Mouse (Mus musculus) brown adipose tissue, adult 24 weeks (tissue): Measurements from ENCODE around the gene Aldh6a1. TPM values are rescaled to one million over a fixed set of nuclear protein-coding genes. Genes with fewer than 3 reads are reported as not detected.

Source experiments
- H3K27ac ChIP-seq: fragments of 200-500 bp; replicated peaks from 2 replicates; pipeline ENCODE4 v1.5.1; 2012; ENCODE audit warnings: low read depth, mild to moderate bottlenecking, low read length
- H3K4me1 ChIP-seq: fragments of 200-500 bp; 2 replicates; pipeline ENCODE4 v1.6.1; 2012; ENCODE audit warnings: low read length, mixed read lengths; ENCODE audit not compliant: control insufficient read depth, insufficient read depth, insufficient read length
- H3K4me3 ChIP-seq: fragments of 200-500 bp; 2 replicates; pipeline ENCODE4 v1.5.1; 2012; ENCODE audit warnings: low read depth, mild to moderate bottlenecking, low read length, moderate library complexity; ENCODE audit not compliant: insufficient read depth
- polyA plus RNA-seq: library from polyadenylated mRNA; stranded (reverse); fragments of >200 nt; gene quantifications from 2 replicates; pipeline ENCODE4 v1.2.4, GENCODE M21; 2012; ENCODE audit not compliant: missing spikeins, insufficient read depth, insufficient read length

The Aldh6a1 gene
- polyA plus RNA-seq, 1 experiment: 442 TPM

GRCm38 (mm10) chr12:84447386-84447785 lies 3.4 kb downstream of the Aldh6a1 start:
- Histone ChIP-seq H3K27ac (no peak overlapping the region), H3K4me3 (no peak overlapping the region), H3K4me1 (no peaks in the 10 kb centered on the region)

- no peak overlapping the region for H3K27ac ChIP-seq
- H3K4me1 ChIP-seq: no peaks in the 10 kb centered on the region
- H3K4me3 ChIP-seq: no peak overlapping the region
Observed at GRCm38 (mm10) chr12:84442526-84442925, 8.3 kb downstream of the Aldh6a1 start.

GRCm38 (mm10) chr12:84438697-84439096 lies 12.1 kb downstream of the Aldh6a1 start:
- no peak overlapping the region for H3K4me3 ChIP-seq
- no peaks in the 10 kb centered on the region for H3K4me1 ChIP-seq

DNA sequence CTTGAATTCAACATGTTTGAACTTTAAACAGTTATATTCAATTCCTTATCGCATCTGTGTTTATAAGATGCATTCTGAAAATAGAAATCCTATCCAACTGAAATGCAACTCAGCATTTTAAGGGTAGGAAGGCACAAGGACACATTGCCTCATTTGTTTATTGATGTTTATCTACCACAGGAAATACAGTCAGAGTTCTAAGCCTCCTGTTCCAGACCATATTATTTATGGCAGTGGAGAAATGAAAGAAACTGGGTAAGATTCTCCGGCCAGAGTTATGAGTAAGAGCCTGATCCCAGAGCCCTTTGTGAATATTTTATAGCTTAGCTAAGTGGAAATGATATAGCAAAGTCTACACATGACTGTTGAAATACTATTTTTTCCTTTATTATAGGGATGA lies 21.0 kb downstream of the Aldh6a1 start:
- Histone ChIP-seq H3K4me3 (no peak overlapping the region), H3K27ac (no peak overlapping the region), H3K4me1 (no peaks in the 10 kb centered on the region)

More at GRCm38 (mm10) chr12:84438697-84439096, 12.1 kb downstream of the Aldh6a1 start:
- H3K27ac ChIP-seq: no peak overlapping the region

DNA sequence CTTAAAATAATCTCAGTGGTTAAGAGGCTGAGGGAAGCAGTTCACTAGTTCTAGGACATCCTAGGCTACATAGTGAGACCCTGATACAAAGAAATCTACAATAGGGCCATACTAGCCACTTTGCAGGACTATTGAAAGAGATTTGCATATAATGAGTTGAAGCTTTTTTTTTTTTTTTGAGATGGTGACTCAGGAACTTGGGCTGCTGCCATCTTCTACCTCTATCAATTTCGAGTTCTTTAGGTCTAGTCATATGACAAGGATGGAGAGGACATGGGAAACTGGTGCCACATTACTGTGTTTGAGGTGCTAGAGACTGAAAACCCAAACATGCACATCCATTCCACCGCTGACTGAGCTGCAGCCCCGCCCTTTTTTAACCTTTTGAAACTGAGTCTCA lies 26.8 kb downstream of the Aldh6a1 start:
- H3K4me3 ChIP-seq: no peak overlapping the region
- H3K27ac ChIP-seq: no peak overlapping the region
- H3K4me1 ChIP-seq: no peaks in the 10 kb centered on the region

DNA sequence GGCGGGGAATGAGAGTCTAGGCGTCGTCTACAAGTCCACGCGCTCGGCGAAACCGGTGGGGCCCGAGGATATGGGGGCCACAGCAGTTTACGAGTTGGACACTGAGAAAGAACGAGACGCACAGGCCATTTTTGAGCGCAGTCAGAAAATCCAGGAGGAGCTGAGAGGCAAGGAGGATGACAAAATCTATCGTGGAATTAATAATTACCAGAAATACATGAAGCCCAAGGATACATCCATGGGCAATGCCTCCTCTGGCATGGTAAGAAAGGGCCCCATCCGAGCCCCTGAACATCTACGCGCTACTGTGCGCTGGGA lies 33.2 kb downstream of the Aldh6a1 start:
- Histone ChIP-seq H3K4me3 (peak overlapping the region; percentile 96), H3K4me1 (peaks cover 5% of the 10 kb centered on the region), H3K27ac (peak overlapping the region; percentile 67; the same call in 1 of the 2 replicates)

- Histone ChIP-seq H3K4me1 (peaks cover 5% of the 10 kb centered on the region), H3K27ac (peak within 1 kb of the TSS; percentile 67), H3K4me3 (peak within 1 kb of the TSS; percentile 96)
Observed at GRCm38 (mm10) chr12:84416834-84417604, 33.8 kb downstream of the Aldh6a1 start, which contains the start of gene Rnf113a2. Rnf113a2 (plus strand) TSS chr12:84417196.

DNA sequence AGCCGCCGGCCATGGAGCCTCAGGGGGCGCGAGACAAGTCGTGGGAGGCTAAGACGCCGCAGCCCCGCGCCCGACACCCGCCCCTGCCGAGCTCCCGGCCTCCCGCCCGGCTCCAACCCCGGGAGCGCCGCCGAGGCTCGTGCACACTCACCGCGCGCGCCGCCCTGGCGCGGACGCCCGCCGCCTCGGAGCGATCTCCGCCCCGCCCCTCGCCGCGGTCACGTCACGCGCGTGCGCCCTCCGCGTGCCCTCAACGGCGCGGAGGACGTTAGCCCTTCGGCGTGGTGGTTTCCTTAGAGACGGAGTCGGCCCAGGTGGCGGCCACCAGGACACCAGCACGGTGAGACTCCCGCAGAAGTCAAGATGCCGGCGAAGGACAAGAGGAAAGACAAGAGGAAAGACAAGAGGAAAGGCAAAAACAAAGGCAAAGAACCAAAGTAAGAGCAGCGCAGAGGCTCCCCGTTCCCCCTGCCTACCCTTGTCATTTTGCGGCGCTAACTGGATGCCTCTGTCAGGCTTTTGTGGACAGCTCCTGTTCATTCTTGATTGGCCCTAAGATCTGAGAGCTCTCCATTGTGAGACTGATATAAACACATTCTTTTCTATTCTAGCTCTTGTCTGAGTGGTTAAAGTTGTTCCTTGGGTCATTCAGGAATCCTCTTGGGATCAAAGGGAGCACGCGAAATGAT lies 41.8 kb downstream of the Aldh6a1 start, which contains the start of the genes Entpd5 and Bbof1:
Gene Entpd5 (minus strand): TSS at position 211 of the 689 bp plus-strand sequence.
Gene Bbof1 (plus strand): TSS at position 253 of the 689 bp plus-strand sequence.
- Histone ChIP-seq H3K4me1 (no peaks in the 10 kb centered on the region), H3K27ac (peak within 1 kb of the TSS; percentile 70), H3K4me3 (peak within 1 kb of the TSS; percentile 88)

DNA sequence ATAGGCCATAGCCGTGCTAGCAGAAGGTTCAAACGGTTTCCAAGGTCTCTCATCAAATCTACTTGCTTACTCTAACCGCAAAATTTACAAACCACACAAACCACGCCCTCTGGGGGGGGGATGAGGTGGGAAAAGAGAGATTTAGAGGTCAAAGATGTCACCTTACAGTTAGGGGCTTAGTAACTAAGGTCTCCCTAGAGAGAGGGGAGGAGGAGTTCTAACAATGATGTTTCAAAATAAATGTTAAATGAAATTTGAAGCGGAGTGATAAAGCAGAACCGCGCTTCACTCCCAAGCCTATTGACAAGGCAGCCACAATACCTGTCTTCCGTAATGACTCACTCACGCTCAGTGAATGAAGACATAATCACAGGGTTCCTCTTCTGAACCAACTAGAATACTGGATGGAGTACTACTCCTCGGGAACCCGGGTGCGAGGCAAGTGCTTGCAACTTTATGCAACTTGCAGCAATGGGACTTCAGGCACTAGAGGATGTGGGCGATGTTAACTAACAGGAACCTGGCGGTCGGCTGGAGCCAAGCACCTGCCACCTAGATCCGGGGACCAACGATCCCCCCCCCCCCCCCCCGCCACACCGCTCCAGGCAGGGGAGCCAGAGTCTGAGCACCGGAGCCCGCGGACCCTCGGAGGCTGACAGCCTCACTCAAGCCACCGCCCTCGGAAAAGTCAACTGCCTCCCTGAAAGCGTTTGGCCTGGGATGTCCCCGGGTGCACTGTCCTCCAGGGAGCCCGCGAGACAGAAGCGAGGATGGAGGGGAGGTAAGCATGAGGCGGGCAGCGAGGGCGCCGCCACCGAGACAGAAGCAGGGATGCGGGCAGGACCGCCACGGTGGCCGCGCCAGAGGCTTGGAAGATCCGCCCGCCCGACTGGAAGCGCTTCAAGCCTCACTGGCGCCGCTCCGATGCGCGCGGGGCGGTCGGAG lies 42.7 kb downstream of the Aldh6a1 start:
- Histone ChIP-seq H3K27ac (peak overlapping the region; percentile 70), H3K4me3 (peak overlapping the region; percentile 88), H3K4me1 (no peaks in the 10 kb centered on the region)

GRCm38 (mm10) chr12:84407259-84407658 lies 43.5 kb downstream of the Aldh6a1 start:
- H3K4me3 ChIP-seq: no peak overlapping the region

DNA sequence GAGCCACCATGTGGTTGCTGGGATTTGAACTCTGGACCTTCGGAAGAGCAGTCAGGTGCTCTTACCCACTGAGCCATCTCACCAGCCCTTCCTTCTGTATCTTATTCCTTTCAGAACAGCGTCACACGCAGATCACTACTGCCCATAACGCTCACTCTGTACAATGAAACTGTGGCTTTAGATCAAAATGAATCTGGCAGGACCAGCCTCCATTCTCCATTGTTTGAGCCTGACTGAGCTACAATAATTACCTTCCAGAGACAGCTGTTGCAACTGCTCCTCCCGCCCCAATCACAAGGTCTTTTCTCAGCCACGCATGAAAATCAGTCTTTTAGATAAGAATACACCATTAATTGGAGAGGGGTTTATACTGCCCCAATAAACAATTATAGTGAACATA lies 46.3 kb downstream of the Aldh6a1 start:
- Histone ChIP-seq H3K4me3 (no peak overlapping the region), H3K4me1 (peaks cover 3% of the 10 kb centered on the region), H3K27ac (no peak overlapping the region)

More at GRCm38 (mm10) chr12:84407259-84407658, 43.5 kb downstream of the Aldh6a1 start:
- H3K27ac ChIP-seq: no peak overlapping the region
- H3K4me1 ChIP-seq: no peaks in the 10 kb centered on the region

DNA sequence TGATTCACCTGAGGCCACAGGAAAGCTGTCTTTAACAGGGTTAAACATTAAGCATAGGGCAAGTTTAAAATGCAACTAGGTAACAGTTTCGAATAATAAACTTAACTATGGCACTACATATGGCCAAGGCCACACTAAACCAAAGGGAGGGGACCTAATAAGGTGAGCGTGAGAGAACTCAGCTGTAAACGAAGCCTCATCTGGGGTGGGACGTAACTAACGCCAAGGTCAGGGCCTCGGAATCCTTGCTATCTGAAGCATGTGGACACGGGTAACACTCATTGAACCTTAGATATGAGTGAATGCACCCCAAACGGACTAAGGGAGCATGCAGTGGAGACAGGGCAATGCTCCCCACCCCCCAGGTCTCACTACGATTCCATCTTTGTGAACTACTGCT lies 47.9 kb downstream of the Aldh6a1 start:
- Histone ChIP-seq H3K27ac (no peak overlapping the region), H3K4me1 (peaks cover 6% of the 10 kb centered on the region), H3K4me3 (no peak overlapping the region)

GRCm38 (mm10) chr12:84400653-84401052 lies 50.2 kb downstream of the Aldh6a1 start:
- peaks cover 6% of the 10 kb centered on the region for H3K4me1 ChIP-seq
- peak overlapping the region; percentile 87 for H3K27ac ChIP-seq
- no peak overlapping the region for H3K4me3 ChIP-seq

DNA sequence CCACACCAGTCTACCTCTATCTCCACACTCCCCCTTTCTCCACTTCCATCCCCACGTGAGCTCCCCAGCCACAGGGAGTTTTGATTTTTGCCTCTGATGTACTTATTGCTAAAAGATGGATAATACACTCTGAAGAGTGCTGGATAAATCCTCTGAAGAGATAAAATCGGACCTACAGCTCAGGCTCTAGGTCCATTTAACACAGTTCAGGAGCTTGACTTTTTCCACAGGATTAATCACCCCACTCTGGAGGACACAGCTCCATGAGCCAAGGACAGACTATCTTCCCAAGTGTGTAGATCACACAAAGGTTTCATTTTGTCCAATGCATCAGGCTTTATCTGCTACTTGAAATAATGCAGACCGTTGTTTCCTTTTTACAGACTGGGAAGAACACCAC lies 50.7 kb downstream of the Aldh6a1 start:
- Histone ChIP-seq H3K4me1 (peaks cover 6% of the 10 kb centered on the region), H3K4me3 (no peak overlapping the region), H3K27ac (peak overlapping the region; percentile 87)

DNA sequence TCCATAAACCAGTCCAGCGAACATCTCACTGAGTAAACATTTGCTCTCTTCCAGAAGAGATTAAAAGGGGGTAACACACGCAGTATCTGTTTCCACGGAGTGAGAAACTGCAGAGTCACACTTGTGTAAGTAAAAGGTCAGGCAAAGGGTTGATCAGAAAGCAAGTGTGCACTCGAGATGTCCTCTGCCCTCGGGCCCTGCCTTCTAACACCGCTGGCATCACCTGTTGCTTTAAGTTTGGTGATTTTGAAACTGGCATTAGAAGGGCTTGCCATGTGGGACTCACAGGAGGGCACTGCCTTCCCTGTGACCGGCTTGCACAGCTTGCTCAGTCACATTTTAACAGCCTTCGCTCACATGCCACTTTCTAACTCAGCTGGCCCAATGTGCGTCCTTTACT lies 51.1 kb downstream of the Aldh6a1 start:
- Histone ChIP-seq H3K4me3 (no peak overlapping the region), H3K4me1 (peaks cover 6% of the 10 kb centered on the region), H3K27ac (peak overlapping the region; percentile 87)
